Mouse (Mus musculus) testis, adult 2 months (tissue): ENCODE data around the gene Usp48. TPM values are rescaled to one million over a fixed set of nuclear protein-coding genes. Genes with fewer than 3 reads are reported as not detected.

ENCODE experiments used
- H3K27ac ChIP-seq: fragments of 200-500 bp; 2 replicates; pipeline ENCODE4 v1.5.1; 2012; ENCODE audit warnings: low read depth, low read length; ENCODE audit not compliant: control insufficient read depth, insufficient read depth
- H3K27me3 ChIP-seq: fragments of 200-500 bp; 2 replicates; pipeline ENCODE4 v1.6.1; 2012; ENCODE audit warnings: mild to moderate bottlenecking, low read length, moderate library complexity; ENCODE audit not compliant: control insufficient read depth, insufficient read depth
- H3K36me3 ChIP-seq: fragments of 200-500 bp; 2 replicates; pipeline ENCODE4 v1.6.1; 2012; ENCODE audit warnings: mild to moderate bottlenecking, low read length; ENCODE audit not compliant: control insufficient read depth, insufficient read depth
- H3K4me1 ChIP-seq: fragments of 200-500 bp; 2 replicates; pipeline ENCODE4 v1.6.1; 2012; ENCODE audit warnings: low read length; ENCODE audit not compliant: control insufficient read depth, insufficient read depth
- H3K4me3 ChIP-seq: fragments of 200-500 bp; 2 replicates; pipeline ENCODE4 v1.5.1; 2012; ENCODE audit warnings: low read depth, mild to moderate bottlenecking, low read length, moderate library complexity, mixed read lengths; ENCODE audit not compliant: control insufficient read depth
- CTCF ChIP-seq: fragments of 200-500 bp; IDR thresholded peaks from 2 replicates; pipeline ENCODE4 v1.5.1; 2012; ENCODE audit warnings: low read depth, mild to moderate bottlenecking, inconsistent platforms, low read length, moderate library complexity; ENCODE audit not compliant: control insufficient read depth, insufficient read depth, insufficient replicate concordance
- POLR2A ChIP-seq: fragments of 200-500 bp; IDR thresholded peaks from 2 replicates; pipeline ENCODE4 v1.6.1; 2012; ENCODE audit warnings: low read depth, mild to moderate bottlenecking, inconsistent platforms, low read length, moderate library complexity; ENCODE audit not compliant: control insufficient read depth
- polyA plus RNA-seq: library from polyadenylated mRNA; depleted of rRNA; stranded (reverse); fragments of >200 nt; gene quantifications from 2 replicates; pipeline ENCODE4 v1.2.3, GENCODE M21; 2012

Gene Usp48
- polyA plus RNA-seq, 1 experiment, result 39.6 TPM

GRCm38 (mm10) chr4:137650912-137651311 is 57.4 kb downstream of the Usp48 start:
- no peaks in the 10 kb centered on the region for H3K27me3 ChIP-seq
- H3K4me3 ChIP-seq, result no peak overlapping the region
- H3K4me1 ChIP-seq, result no peaks in the 10 kb centered on the region
- H3K27ac ChIP-seq, result no peak overlapping the region
- TF ChIP-seq POLR2A (no peak), CTCF (no peak)
- peaks cover 3% of the 10 kb centered on the region for H3K36me3 ChIP-seq

- Histone ChIP-seq H3K4me3 (no peak overlapping the region), H3K36me3 (peaks cover 3% of the 10 kb centered on the region), H3K27me3 (no peaks in the 10 kb centered on the region), H3K4me1 (no peaks in the 10 kb centered on the region), H3K27ac (no peak overlapping the region)
- TF ChIP-seq POLR2A, result no peak
- no peak for TF ChIP-seq CTCF
Observed at GRCm38 (mm10) chr4:137652835-137653346, 59.3 kb downstream of the Usp48 start.

DNA sequence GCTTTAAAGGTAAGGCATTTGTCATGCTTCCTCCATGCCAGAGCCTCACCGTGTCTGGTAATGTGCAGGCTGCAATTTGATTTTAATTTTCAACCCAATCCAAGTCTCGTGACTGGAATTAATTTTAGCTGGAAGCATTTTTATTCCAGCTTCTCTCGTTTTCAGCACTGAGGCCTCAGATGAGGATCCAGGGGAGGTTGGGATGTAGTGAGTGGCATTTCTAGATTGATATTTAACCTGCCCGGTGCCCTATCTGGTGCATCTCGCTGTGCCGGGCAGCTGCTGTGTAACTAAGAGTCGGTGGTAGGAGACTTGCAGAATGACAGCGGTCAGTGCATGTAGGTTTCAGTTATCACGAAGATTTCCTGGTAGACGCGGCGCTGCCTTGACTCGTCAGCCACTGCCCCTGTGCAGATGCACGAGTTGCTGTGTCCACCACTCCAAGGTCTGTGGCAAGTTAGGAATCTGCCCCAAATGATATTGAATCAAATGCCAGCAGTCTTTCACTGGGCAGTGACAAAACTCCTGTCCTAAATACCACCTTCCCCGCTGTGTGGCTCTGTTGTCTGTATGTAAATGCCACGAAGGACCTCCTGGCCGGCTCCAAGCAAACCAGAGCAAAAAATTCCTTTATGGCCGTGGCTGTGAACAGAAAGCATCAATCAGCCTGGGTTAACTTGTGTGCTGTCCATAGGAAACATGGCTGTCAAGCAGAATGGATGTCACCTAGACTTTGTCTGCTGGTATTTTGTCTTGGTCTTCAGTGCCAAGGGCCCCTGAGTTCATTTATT is 61.9 kb downstream of the Usp48 start:
- peaks cover 3% of the 10 kb centered on the region for H3K36me3 ChIP-seq
- TF ChIP-seq CTCF (no peak), POLR2A (no peak)
- H3K4me1 ChIP-seq, result no peaks in the 10 kb centered on the region
- no peak overlapping the region for H3K27ac ChIP-seq
- H3K4me3 ChIP-seq, result no peak overlapping the region
- no peaks in the 10 kb centered on the region for H3K27me3 ChIP-seq

DNA sequence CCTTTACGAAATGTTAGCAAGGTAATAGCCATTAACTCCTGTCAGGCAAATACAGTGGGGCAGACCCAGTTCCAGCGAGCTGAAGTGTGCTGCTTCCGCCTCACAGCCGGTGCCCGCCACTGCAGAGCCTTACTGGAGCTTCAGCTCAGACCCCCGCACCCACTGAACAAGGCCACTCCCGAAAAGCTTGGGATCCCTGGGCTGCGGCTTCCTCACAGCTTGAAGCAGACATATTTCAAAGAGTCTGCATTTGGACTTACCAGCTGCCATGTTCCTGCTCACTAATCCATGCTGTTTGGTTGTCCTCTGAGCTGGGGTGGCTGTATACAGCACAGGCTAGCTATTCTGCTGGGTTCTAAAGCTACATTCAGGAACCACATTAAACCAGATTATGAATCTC is 64.1 kb downstream of the Usp48 start:
- Histone ChIP-seq H3K27me3 (no peaks in the 10 kb centered on the region), H3K27ac (no peak overlapping the region), H3K36me3 (peaks cover 3% of the 10 kb centered on the region), H3K4me3 (no peak overlapping the region), H3K4me1 (no peaks in the 10 kb centered on the region)
- no peak for TF ChIP-seq POLR2A
- no peak for TF ChIP-seq CTCF

DNA sequence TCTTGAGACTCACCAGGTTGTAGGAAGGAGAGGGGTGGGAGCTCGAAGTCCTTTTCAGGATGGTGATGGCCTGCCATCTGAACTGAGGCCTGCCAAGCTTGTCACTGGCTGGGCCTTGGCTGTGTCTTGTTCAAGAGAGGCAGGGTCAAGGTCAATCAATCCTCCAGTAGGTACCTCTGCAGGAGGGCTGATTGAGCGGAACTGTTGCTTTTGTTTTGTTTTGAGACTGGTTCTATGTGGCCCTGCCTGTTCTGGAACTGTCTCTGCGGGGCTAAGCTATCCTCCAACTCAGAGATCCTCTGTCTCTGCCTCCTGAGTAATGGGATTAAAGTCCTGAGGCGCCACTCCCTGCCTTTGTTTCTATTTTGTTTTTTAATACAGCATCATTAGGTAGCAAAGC is 66.0 kb downstream of the Usp48 start:
- no peak overlapping the region for H3K4me3 ChIP-seq
- H3K4me1 ChIP-seq, result peaks cover 4% of the 10 kb centered on the region
- TF ChIP-seq CTCF, result no peak
- no peak for TF ChIP-seq POLR2A
- H3K27me3 ChIP-seq, result no peaks in the 10 kb centered on the region
- H3K27ac ChIP-seq, result no peak overlapping the region
- peaks cover 2% of the 10 kb centered on the region for H3K36me3 ChIP-seq

DNA sequence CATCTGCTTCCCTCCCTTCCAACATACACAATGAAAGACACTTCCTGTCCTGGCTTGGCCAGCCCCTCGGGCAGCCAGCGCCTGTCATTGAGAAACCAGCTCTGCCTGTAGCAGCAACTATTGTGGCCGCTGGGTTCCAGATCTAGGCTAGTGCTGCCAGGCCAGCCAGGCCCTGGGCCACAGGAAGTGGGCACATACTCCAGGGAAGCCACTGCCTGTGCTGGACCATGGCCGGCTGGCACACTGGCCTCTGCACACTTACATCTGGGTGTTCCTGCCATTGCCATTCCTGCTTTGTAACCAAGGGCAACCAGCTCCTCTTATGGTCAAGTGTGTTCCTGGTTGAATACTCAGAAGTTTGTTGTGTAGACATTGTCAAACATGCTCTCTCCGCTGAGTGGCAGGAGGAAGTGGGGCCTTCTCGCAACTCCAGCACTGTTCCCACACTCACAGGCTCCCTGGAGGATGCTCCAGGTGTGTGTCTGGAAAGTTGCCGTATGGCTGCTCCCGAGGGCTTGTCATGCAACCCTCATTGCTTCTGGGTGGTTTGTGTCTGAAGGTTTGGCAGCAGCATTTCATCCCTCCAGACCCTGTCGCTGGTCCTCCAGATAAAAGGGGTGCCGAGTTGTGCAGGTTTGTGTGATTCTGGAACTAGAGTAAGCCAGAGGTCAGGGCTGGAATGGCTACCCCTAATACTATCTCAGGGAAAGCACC is 67.0 kb downstream of the Usp48 start:
- no peaks in the 10 kb centered on the region; the same call in 1 of the 2 replicates for H3K36me3 ChIP-seq
- no peaks in the 10 kb centered on the region for H3K27me3 ChIP-seq
- no peak overlapping the region for H3K27ac ChIP-seq
- no peak overlapping the region for H3K4me3 ChIP-seq
- TF ChIP-seq CTCF (no peak), POLR2A (no peak)
- peaks cover 11% of the 10 kb centered on the region for H3K4me1 ChIP-seq

GRCm38 (mm10) chr4:137661078-137661450 is 67.5 kb downstream of the Usp48 start:
- Histone ChIP-seq H3K4me3 (no peak overlapping the region), H3K4me1 (peaks cover 11% of the 10 kb centered on the region), H3K27me3 (no peaks in the 10 kb centered on the region), H3K27ac (no peak overlapping the region), H3K36me3 (no peaks in the 10 kb centered on the region)
- no peak for TF ChIP-seq POLR2A
- no peak for TF ChIP-seq CTCF

- no peaks in the 10 kb centered on the region for H3K36me3 ChIP-seq
- H3K4me3 ChIP-seq, result no peak overlapping the region
- no peaks in the 10 kb centered on the region for H3K27me3 ChIP-seq
- peaks cover 11% of the 10 kb centered on the region for H3K4me1 ChIP-seq
- no peak overlapping the region for H3K27ac ChIP-seq
- TF ChIP-seq CTCF, result no peak
- no peak for TF ChIP-seq POLR2A
Observed at GRCm38 (mm10) chr4:137661547-137661946, 68.0 kb downstream of the Usp48 start.
